Mouse (Mus musculus): Measurements from ENCODE around the gene Cntn5. TPM values are rescaled to one million over a fixed set of nuclear protein-coding genes. Genes with fewer than 3 reads are reported as not detected.
"Not testable (repeated sequence)": the region's sequence is repeated elsewhere in the genome, so short reads cannot be mapped to it uniquely, and the experiment has no call there.

The Cntn5 gene
- polyA plus RNA-seq, 1 experiment from 2014 or later: 8.2 TPM

GRCm38 (mm10) chr9:10618036-10618435, 286.5 kb downstream of the Cntn5 start:
- H3K4me3 ChIP-seq (ENCODE audit: low read depth, low read length): no peak overlapping the region
- no peak overlapping the region for H3K27ac ChIP-seq (ENCODE audit: low read depth, low read length)
- no peak overlapping the region for H3K4me2 ChIP-seq (ENCODE audit: low read length)
- WGBS: 72% methylated on average over 5 of the region's 5 CpGs
- H3K9me3 ChIP-seq (replicated peaks; ENCODE audit: control insufficient read depth, low read length): no peaks in the 10 kb centered on the region
- no peak overlapping the region for H3K9ac ChIP-seq (ENCODE audit: low read length)
- DNase-seq (ENCODE audit: low spot score) (peak; percentile 22), ATAC-seq (peak; percentile 20; the same call in 1 of the 2 replicates)
- H3K4me1 ChIP-seq (ENCODE audit: control insufficient read depth, insufficient read depth, low read length): no peaks in the 10 kb centered on the region
- no peaks in the 10 kb centered on the region for H3K27me3 ChIP-seq (replicated peaks; ENCODE audit: control insufficient read depth, insufficient read depth, low read length)
- no peaks in the 10 kb centered on the region for H3K36me3 ChIP-seq (ENCODE audit: control insufficient read depth, insufficient read depth, low read length)

- peak; percentile 84 for ATAC-seq
- Histone ChIP-seq H3K27me3 (replicated peaks; ENCODE audit: control insufficient read depth, insufficient read depth, low read length) (no peaks in the 10 kb centered on the region), H3K27ac (ENCODE audit: low read depth, low read length) (no peak overlapping the region; the same call in 1 of the 2 replicates), H3K4me1 (ENCODE audit: control insufficient read depth, insufficient read depth, low read length) (peaks cover 8% of the 10 kb centered on the region; the same call in 1 of the 2 replicates), H3K4me3 (ENCODE audit: low read depth, low read length) (no peak overlapping the region), H3K9me3 (replicated peaks; ENCODE audit: control insufficient read depth, low read length) (no peaks in the 10 kb centered on the region), H3K36me3 (ENCODE audit: control insufficient read depth, insufficient read depth, low read length) (no peaks in the 10 kb centered on the region), H3K9ac (ENCODE audit: low read length) (no peak overlapping the region), H3K4me2 (ENCODE audit: low read length) (peak overlapping the region; percentile 20; the same call in 1 of the 2 replicates)
- peak; percentile 76 for DNase-seq (ENCODE audit: low spot score)
- WGBS: 8% methylated on average over 7 of the region's 7 CpGs
These were observed 329.0 kb downstream of the Cntn5 start for GRCm38 (mm10) chr9:10575346-10576241.

- Histone ChIP-seq H3K27ac (ENCODE audit: low read depth, low read length) (no peak overlapping the region), H3K9ac (ENCODE audit: low read length) (no peak overlapping the region), H3K4me3 (ENCODE audit: low read depth, low read length) (no peak overlapping the region), H3K4me1 (ENCODE audit: control insufficient read depth, insufficient read depth, low read length) (no peaks in the 10 kb centered on the region), H3K9me3 (replicated peaks; ENCODE audit: control insufficient read depth, low read length) (no peaks in the 10 kb centered on the region), H3K4me2 (ENCODE audit: low read length) (no peak overlapping the region), H3K27me3 (replicated peaks; ENCODE audit: control insufficient read depth, insufficient read depth, low read length) (no peaks in the 10 kb centered on the region), H3K36me3 (ENCODE audit: control insufficient read depth, insufficient read depth, low read length) (no peaks in the 10 kb centered on the region)
- ATAC-seq (no peak), DNase-seq (ENCODE audit: low spot score) (no peak)
These were observed 334.7 kb downstream of the Cntn5 start for GRCm38 (mm10) chr9:10569830-10570229.

GRCm38 (mm10) chr9:10540877-10541276, 363.7 kb downstream of the Cntn5 start:
- not testable (repeated sequence) for H3K9me3 ChIP-seq (replicated peaks; ENCODE audit: control insufficient read depth, low read length); H3K27ac ChIP-seq (ENCODE audit: low read depth, low read length); H3K4me1 ChIP-seq (ENCODE audit: control insufficient read depth, insufficient read depth, low read length); ATAC-seq; H3K36me3 ChIP-seq (ENCODE audit: control insufficient read depth, insufficient read depth, low read length); DNase-seq (ENCODE audit: low spot score); H3K4me3 ChIP-seq (ENCODE audit: low read depth, low read length); H3K4me2 ChIP-seq (ENCODE audit: low read length); H3K27me3 ChIP-seq (replicated peaks; ENCODE audit: control insufficient read depth, insufficient read depth, low read length); H3K9ac ChIP-seq (ENCODE audit: low read length)
- 67% methylated on average over 5 of the region's 5 CpGs for WGBS

GRCm38 (mm10) chr9:10532248-10532647, 372.3 kb downstream of the Cntn5 start:
- no peak for DNase-seq (ENCODE audit: low spot score)
- Histone ChIP-seq H3K27me3 (replicated peaks; ENCODE audit: control insufficient read depth, insufficient read depth, low read length) (no peaks in the 10 kb centered on the region), H3K9ac (ENCODE audit: low read length) (no peak overlapping the region), H3K4me2 (ENCODE audit: low read length) (no peak overlapping the region), H3K9me3 (replicated peaks; ENCODE audit: control insufficient read depth, low read length) (no peaks in the 10 kb centered on the region), H3K4me3 (ENCODE audit: low read depth, low read length) (no peak overlapping the region), H3K4me1 (ENCODE audit: control insufficient read depth, insufficient read depth, low read length) (peaks cover 9% of the 10 kb centered on the region), H3K27ac (ENCODE audit: low read depth, low read length) (no peak overlapping the region), H3K36me3 (ENCODE audit: control insufficient read depth, insufficient read depth, low read length) (no peaks in the 10 kb centered on the region)
- WGBS: 92% methylated on average over 5 of the region's 5 CpGs
- no peak for ATAC-seq

- H3K36me3 ChIP-seq (ENCODE audit: control insufficient read depth, insufficient read depth, low read length): no peaks in the 10 kb centered on the region
- no peak overlapping the region for H3K4me3 ChIP-seq (ENCODE audit: low read depth, low read length)
- DNase-seq (ENCODE audit: low spot score): no peak
- no peak overlapping the region for H3K27ac ChIP-seq (ENCODE audit: low read depth, low read length)
- ATAC-seq: no peak
- H3K4me2 ChIP-seq (ENCODE audit: low read length): no peak overlapping the region
- 93% methylated on average over 2 of the region's 2 CpGs for WGBS
- H3K9me3 ChIP-seq (replicated peaks; ENCODE audit: control insufficient read depth, low read length): no peaks in the 10 kb centered on the region
- no peaks in the 10 kb centered on the region for H3K27me3 ChIP-seq (replicated peaks; ENCODE audit: control insufficient read depth, insufficient read depth, low read length)
- no peak overlapping the region for H3K9ac ChIP-seq (ENCODE audit: low read length)
- H3K4me1 ChIP-seq (ENCODE audit: control insufficient read depth, insufficient read depth, low read length): peaks cover 12% of the 10 kb centered on the region
These were observed 373.5 kb downstream of the Cntn5 start for GRCm38 (mm10) chr9:10531087-10531486.

- no peak overlapping the region for H3K4me3 ChIP-seq (ENCODE audit: low read depth, low read length)
- H3K4me2 ChIP-seq (ENCODE audit: low read length): no peak overlapping the region
- no peak overlapping the region for H3K9ac ChIP-seq (ENCODE audit: low read length)
- H3K27me3 ChIP-seq (replicated peaks; ENCODE audit: control insufficient read depth, insufficient read depth, low read length): no peaks in the 10 kb centered on the region
- H3K27ac ChIP-seq (ENCODE audit: low read depth, low read length): no peak overlapping the region
- no peaks in the 10 kb centered on the region for H3K9me3 ChIP-seq (replicated peaks; ENCODE audit: control insufficient read depth, low read length)
- ATAC-seq (peak; percentile 27; the same call in 1 of the 2 replicates), DNase-seq (ENCODE audit: low spot score) (no peak)
- WGBS: 7% methylated on average over 4 of the region's 4 CpGs
- H3K36me3 ChIP-seq (ENCODE audit: control insufficient read depth, insufficient read depth, low read length): no peaks in the 10 kb centered on the region
- H3K4me1 ChIP-seq (ENCODE audit: control insufficient read depth, insufficient read depth, low read length): peaks cover 12% of the 10 kb centered on the region
These were observed 375.0 kb downstream of the Cntn5 start for GRCm38 (mm10) chr9:10529528-10529927.

- no peaks in the 10 kb centered on the region for H3K27me3 ChIP-seq (replicated peaks; ENCODE audit: control insufficient read depth, insufficient read depth, low read length)
- no peak overlapping the region for H3K9ac ChIP-seq (ENCODE audit: low read length)
- H3K4me3 ChIP-seq (ENCODE audit: low read depth, low read length): no peak overlapping the region
- H3K4me1 ChIP-seq (ENCODE audit: control insufficient read depth, insufficient read depth, low read length): peaks cover 12% of the 10 kb centered on the region
- peak; percentile 84 for DNase-seq (ENCODE audit: low spot score)
- no peaks in the 10 kb centered on the region for H3K9me3 ChIP-seq (replicated peaks; ENCODE audit: control insufficient read depth, low read length)
- H3K36me3 ChIP-seq (ENCODE audit: control insufficient read depth, insufficient read depth, low read length): no peaks in the 10 kb centered on the region
- H3K27ac ChIP-seq (ENCODE audit: low read depth, low read length): no peak overlapping the region
- ATAC-seq: peak; percentile 88
- H3K4me2 ChIP-seq (ENCODE audit: low read length): no peak overlapping the region
- 9% methylated on average over 1 of the region's 1 CpGs for WGBS
These were observed 375.5 kb downstream of the Cntn5 start for GRCm38 (mm10) chr9:10529113-10529512.

GRCm38 (mm10) chr9:10528692-10529091, 375.9 kb downstream of the Cntn5 start:
- WGBS: 16% methylated on average over 5 of the region's 5 CpGs
- DNase-seq (ENCODE audit: low spot score) (peak; percentile 19), ATAC-seq (peak; percentile 63)
- no peaks in the 10 kb centered on the region for H3K9me3 ChIP-seq (replicated peaks; ENCODE audit: control insufficient read depth, low read length)
- H3K4me3 ChIP-seq (ENCODE audit: low read depth, low read length): no peak overlapping the region
- no peak overlapping the region for H3K9ac ChIP-seq (ENCODE audit: low read length)
- no peaks in the 10 kb centered on the region for H3K27me3 ChIP-seq (replicated peaks; ENCODE audit: control insufficient read depth, insufficient read depth, low read length)
- H3K36me3 ChIP-seq (ENCODE audit: control insufficient read depth, insufficient read depth, low read length): no peaks in the 10 kb centered on the region
- no peak overlapping the region for H3K27ac ChIP-seq (ENCODE audit: low read depth, low read length)
- peaks cover 12% of the 10 kb centered on the region for H3K4me1 ChIP-seq (ENCODE audit: control insufficient read depth, insufficient read depth, low read length)
- no peak overlapping the region for H3K4me2 ChIP-seq (ENCODE audit: low read length)

Data from forebrain, embryonic 14.5 days (tissue).